Mouse (Mus musculus) CH12.LX (cell line): ENCODE results near the gene Cfap44. TPM values are rescaled to one million over a fixed set of nuclear protein-coding genes. Genes with fewer than 3 reads are reported as not detected.

Source experiments
- DNase-seq: peaks from one replicate; pipeline ENCODE4 v3.0.0-alpha.2; 2013; ENCODE audit errors: extremely low read depth
- H3K27ac ChIP-seq: 2 replicates; pipeline ENCODE4 v1.5.1; 2012; ENCODE audit warnings: low read depth, mild to moderate bottlenecking, control low read depth, moderate library complexity; ENCODE audit not compliant: insufficient read depth
- H3K27me3 ChIP-seq: replicated peaks from 2 replicates; pipeline ENCODE3; 2012; ENCODE audit warnings: inconsistent platforms
- H3K36me3 ChIP-seq, 2 experiments: replicated peaks in 1 of 2; 2 replicates each; pipeline versions ENCODE3 to v1.6.1; 2012; ENCODE audit warnings: inconsistent platforms in 1 of 2, low read length in 1 of 2, mild to moderate bottlenecking in 1 of 2, mixed read lengths in 1 of 2, moderate library complexity in 1 of 2; ENCODE audit not compliant: control insufficient read depth in 1 of 2, insufficient read depth in 1 of 2
- H3K4me1 ChIP-seq, 2 experiments: 2 replicates each; pipeline ENCODE4 v1.6.1; 2012; ENCODE audit warnings: inconsistent platforms in 1 of 2, moderate library complexity in 1 of 2; ENCODE audit not compliant: insufficient read depth in 2 of 2, control insufficient read depth in 1 of 2
- H3K4me2 ChIP-seq: 2 replicates; pipeline ENCODE4 v1.6.1; 2012; ENCODE audit warnings: low read depth, mild to moderate bottlenecking, control low read depth; ENCODE audit not compliant: poor library complexity, insufficient read depth, severe bottlenecking
- H3K4me3 ChIP-seq, 3 experiments: fragments of 150-350 bp in 1 of 3; sonication (generic) in 1 of 3; replicated peaks in 1 of 3; 2 replicates each; pipeline versions ENCODE3 to v1.5.1; 2011 to 2012; ENCODE audit warnings: low read depth in 2 of 3, low read length in 2 of 3, mild to moderate bottlenecking in 2 of 3, moderate library complexity in 2 of 3, control low read depth in 1 of 3, improper control_type of control experiment in 1 of 3, inconsistent platforms in 1 of 3, mixed read lengths in 1 of 3; ENCODE audit not compliant: poor library complexity in 1 of 3
- H3K79me2 ChIP-seq: replicated peaks from 2 replicates; pipeline ENCODE4 v1.6.1; 2012; ENCODE audit warnings: mild to moderate bottlenecking, moderate library complexity; ENCODE audit not compliant: control insufficient read depth, poor library complexity, insufficient read depth, severe bottlenecking; ENCODE audit errors: extremely low read depth
- H3K9ac ChIP-seq: 2 replicates; pipeline ENCODE4 v1.6.1; 2012; ENCODE audit warnings: low read depth, mild to moderate bottlenecking, control low read depth, moderate library complexity; ENCODE audit not compliant: insufficient read depth
- H3K9me3 ChIP-seq: replicated peaks from 2 replicates; pipeline ENCODE3; 2012; ENCODE audit warnings: low read length, inconsistent platforms, mixed read lengths
- EP300 ChIP-seq: IDR thresholded peaks from 2 replicates; pipeline ENCODE4 v1.6.1; 2011; ENCODE audit warnings: low read length, improper control_type of control experiment
- GABPA ChIP-seq: IDR thresholded peaks from 2 replicates; pipeline ENCODE4 v1.6.1; 2012; ENCODE audit warnings: low read depth, low read length, improper control_type of control experiment, inconsistent platforms; ENCODE audit not compliant: insufficient replicate concordance
- IRF4 ChIP-seq: IDR thresholded peaks from 2 replicates; pipeline ENCODE4 v1.6.1; 2014; ENCODE audit warnings: low read depth, mild to moderate bottlenecking, inconsistent platforms, low read length, improper control_type of control experiment
- KAT2A ChIP-seq: IDR thresholded peaks from 2 replicates; pipeline ENCODE4 v1.6.1; 2012; ENCODE audit warnings: low read length, improper control_type of control experiment, inconsistent platforms; ENCODE audit not compliant: insufficient replicate concordance
- MEF2A ChIP-seq: IDR thresholded peaks from 2 replicates; pipeline ENCODE4 v1.6.1; 2014; ENCODE audit warnings: low read depth, mild to moderate bottlenecking, inconsistent platforms, low read length, improper control_type of control experiment, borderline replicate concordance
- NRF1 ChIP-seq: IDR thresholded peaks from 2 replicates; pipeline ENCODE4 v1.6.1; 2014; ENCODE audit warnings: low read depth, mild to moderate bottlenecking, inconsistent platforms, low read length, improper control_type of control experiment, moderate library complexity
- PAX5 ChIP-seq: IDR thresholded peaks from 2 replicates; pipeline ENCODE4 v1.6.1; 2012; ENCODE audit warnings: low read length, inconsistent platforms, mixed read lengths
- POLR2AphosphoS2 ChIP-seq: IDR thresholded peaks from 2 replicates; pipeline ENCODE4 v1.6.1; 2011; ENCODE audit warnings: low read depth, low read length, improper control_type of control experiment
- SMC3 ChIP-seq: IDR thresholded peaks from 2 replicates; pipeline ENCODE4 v1.6.1; 2011; ENCODE audit warnings: low read depth, low read length, improper control_type of control experiment
- UBTF ChIP-seq: IDR thresholded peaks from 2 replicates; pipeline ENCODE4 v1.6.1; 2012; ENCODE audit warnings: low read depth, mild to moderate bottlenecking, inconsistent platforms, low read length, improper control_type of control experiment, moderate library complexity
- USF2 ChIP-seq: conservative IDR thresholded peaks from 2 replicates; pipeline ENCODE4 v1.6.1; 2011; ENCODE audit warnings: low read depth, low read length, improper control_type of control experiment
- ZMIZ1 ChIP-seq: IDR thresholded peaks from 2 replicates; pipeline ENCODE4 v1.6.1; 2012; ENCODE audit warnings: low read depth, mild to moderate bottlenecking, inconsistent platforms, low read length, improper control_type of control experiment
- ZNF384 ChIP-seq: IDR thresholded peaks from 2 replicates; pipeline ENCODE4 v1.6.1; 2012; ENCODE audit warnings: low read depth, low read length, improper control_type of control experiment, inconsistent platforms
- dilution Hi-C: fragments of 300-500 bp; cut with MboI; formaldehyde crosslinking; loops from 2 replicates; pipeline ENCODE4 v1.14.3; 2020; ENCODE audit warnings: low sequenced_read_pairs; ENCODE audit not compliant: extremely low pct_unique_long_range_greater_than_20kb, extremely low pct_ligation_motif_present
- in situ Hi-C: fragments of 300-500 bp; cut with MboI; formaldehyde crosslinking; loops from 3 replicates; pipeline ENCODE4 v1.14.3; 2019; ENCODE audit warnings: low sequenced_read_pairs, low pct_ligation_motif_present, low pct_unique_long_range_greater_than_20kb, mixed read lengths
- polyA plus RNA-seq: library from polyadenylated mRNA; unstranded; fragments of >175 nt; gene quantifications from 2 replicates; pipeline ENCODE4 v1.2.1, GENCODE M21; 2012; ENCODE audit warnings: low read depth; ENCODE audit not compliant: insufficient read length
- total RNA-seq, 2 experiments: library from RNA; depleted of rRNA; stranded (reverse); fragments of 300-350 nt in 1 of 2; fragments of >200 nt in 1 of 2; gene quantifications; 2 replicates each; pipeline ENCODE4 v1.2.3; 2012 to 2014

Gene Cfap44
- total and polyA plus RNA-seq, 3 experiments = not detected

GRCm38 (mm10) chr16:44347071-44347901 lies 47.3 kb upstream of the Cfap44 start, which contains the start of gene Spice1 (continued):
- no peak for TF ChIP-seq ZNF384

GRCm38 (mm10) chr16:44349801-44350397 lies 44.7 kb upstream of the Cfap44 start:
- DNase-seq = no peak
- Histone ChIP-seq H3K79me2 (no peaks in the 10 kb centered on the region; the same call in 1 of the 2 replicates), H3K36me3 (peaks cover 0 to 1% of the 10 kb centered on the region in 2 experiments), H3K9ac (no peak overlapping the region), H3K27ac (no peak overlapping the region), H3K4me3 (no peak overlapping the region), H3K27me3 (no peaks in the 10 kb centered on the region), H3K4me1 (peaks cover 4 to 16% of the 10 kb centered on the region in 2 experiments), H3K4me2 (no peak overlapping the region), H3K9me3 (no peaks in the 10 kb centered on the region)
- dilution Hi-C loops = no loop called here
- no peak for TF ChIP-seq GABPA
- no peak for TF ChIP-seq IRF4
- no peak for TF ChIP-seq PAX5
- TF ChIP-seq MEF2A = no peak
- no peak for TF ChIP-seq NRF1
- TF ChIP-seq UBTF = no peak
- no peak for TF ChIP-seq USF2
- no peak for TF ChIP-seq ZMIZ1
- TF ChIP-seq POLR2AphosphoS2 = no peak
- no peak for TF ChIP-seq EP300
- in situ Hi-C loops = loop anchor here (10.0 kb wide), 1 partner anchor 95 kb away; no protein-coding TSS in a partner anchor

GRCm38 (mm10) chr16:44356291-44356690 lies 38.3 kb upstream of the Cfap44 start:
- H3K27me3 ChIP-seq = no peaks in the 10 kb centered on the region
- peaks cover 0 to 9% of the 10 kb centered on the region in 2 experiments; a peak in 1 of 4 replicates for H3K4me1 ChIP-seq
- in situ Hi-C loops (no loop called here), dilution Hi-C loops (no loop called here)
- no peaks in the 10 kb centered on the region for H3K9me3 ChIP-seq
- H3K4me2 ChIP-seq = no peak overlapping the region
- no peak overlapping the region for H3K27ac ChIP-seq
- no peak overlapping the region for H3K4me3 ChIP-seq
- DNase-seq = no peak
- H3K36me3 ChIP-seq = peaks cover 3 to 27% of the 10 kb centered on the region in 2 experiments
- H3K9ac ChIP-seq = no peak overlapping the region
- no peaks in the 10 kb centered on the region for H3K79me2 ChIP-seq
- TF ChIP-seq EP300 (0 out of 2 replicates have a peak, but pooled peaks have one; percentile 24), SMC3 (no peak), ZNF384 (no peak), KAT2A (no peak)
